Mouse (Mus musculus) urinary bladder, postnatal 36 days (tissue): ENCODE data around the gene Tmsb10.

ENCODE experiments used
- DNase-seq, 2 experiments: peaks; one replicate each; pipeline ENCODE4 v3.0.0; 2022; ENCODE audit warnings: low spot score in 2 of 2, mixed read lengths in 1 of 2

The Tmsb10 gene

DNA sequence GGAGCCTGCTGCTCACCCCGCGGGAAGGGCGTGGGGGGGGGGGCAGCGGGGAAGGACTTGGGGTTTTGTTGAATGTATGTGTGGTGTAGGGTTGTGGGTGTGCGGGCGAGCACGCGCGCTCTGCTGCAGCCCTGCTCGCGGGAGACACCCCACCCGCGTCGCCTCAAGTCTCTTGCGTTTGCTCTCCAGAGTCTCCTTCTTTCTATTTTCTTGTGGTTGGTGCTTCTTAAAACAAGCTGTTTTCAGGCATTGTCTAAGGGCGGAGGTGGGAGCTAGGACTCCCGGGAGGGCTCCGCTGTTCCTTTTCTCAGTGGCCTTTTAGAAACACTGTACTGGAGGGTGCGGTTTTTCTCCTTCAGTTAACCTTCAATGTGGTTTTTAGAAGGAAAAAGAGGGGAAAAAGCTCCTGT lies at the start of gene Tmsb10:
Gene Tmsb10 (minus strand): TSS at position 87 of the 410 bp plus-strand sequence.
- DNase-seq, result no peak

DNA sequence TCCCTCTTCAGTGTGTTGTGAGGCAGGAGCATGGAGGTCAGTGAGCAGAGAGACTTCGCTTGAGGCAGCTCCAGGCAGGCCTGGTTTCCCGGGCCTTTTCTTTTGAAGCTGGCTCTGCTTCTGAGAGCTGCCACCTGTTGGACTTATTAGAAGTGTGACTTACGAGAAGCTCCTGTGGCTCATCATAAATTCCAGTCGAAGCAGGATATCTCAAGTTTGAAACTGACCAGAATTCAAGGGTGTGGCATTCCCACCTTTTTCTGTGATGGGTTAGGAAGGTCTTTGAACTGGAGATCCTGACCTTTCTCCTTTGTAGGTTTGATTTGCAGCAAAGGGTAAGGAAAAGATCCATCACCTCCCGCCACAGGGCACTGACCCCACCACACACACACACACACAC lies 45.1 kb upstream of the Tmsb10 start:
- DNase-seq, result no peak

DNA sequence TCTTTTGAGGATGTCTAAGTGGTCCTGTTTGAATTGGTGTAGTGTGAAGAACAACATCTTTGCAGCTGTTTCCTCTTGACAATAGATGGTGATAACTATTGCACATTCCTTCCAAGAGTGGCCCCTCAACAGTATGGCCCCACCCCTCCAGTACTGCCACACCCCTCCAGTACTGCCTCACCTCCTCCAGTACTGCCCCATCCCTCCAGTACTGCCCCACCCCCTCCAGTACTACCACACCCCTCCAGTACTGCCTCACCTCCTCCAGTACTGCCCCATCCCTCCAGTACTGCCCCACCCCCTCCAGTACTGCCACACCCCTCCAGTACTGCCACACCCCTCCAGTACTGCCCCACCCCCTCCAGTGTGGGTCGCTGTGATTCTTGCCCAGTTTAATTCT lies 43.8 kb upstream of the Tmsb10 start:
- no peak for DNase-seq

DNA sequence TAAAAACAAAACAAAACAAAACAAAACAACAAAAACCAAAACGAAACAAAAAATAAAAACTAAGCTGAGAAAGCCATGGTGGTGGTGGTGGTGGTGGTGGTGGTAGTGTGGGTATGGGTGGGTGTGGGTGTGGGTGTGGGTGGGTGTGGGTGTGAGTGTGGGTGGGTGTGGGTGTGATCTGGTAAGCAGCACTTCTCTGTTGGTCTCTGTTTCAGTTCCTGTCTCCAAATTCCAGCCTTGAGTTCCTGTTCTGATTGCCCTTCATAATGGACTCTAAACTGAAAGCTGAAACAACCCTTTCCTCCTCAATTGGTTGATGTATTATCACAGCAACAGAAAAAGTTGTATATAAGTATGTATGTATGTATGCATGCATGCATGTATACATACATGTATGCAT lies 40.3 kb upstream of the Tmsb10 start:
- DNase-seq, result no peak

DNA sequence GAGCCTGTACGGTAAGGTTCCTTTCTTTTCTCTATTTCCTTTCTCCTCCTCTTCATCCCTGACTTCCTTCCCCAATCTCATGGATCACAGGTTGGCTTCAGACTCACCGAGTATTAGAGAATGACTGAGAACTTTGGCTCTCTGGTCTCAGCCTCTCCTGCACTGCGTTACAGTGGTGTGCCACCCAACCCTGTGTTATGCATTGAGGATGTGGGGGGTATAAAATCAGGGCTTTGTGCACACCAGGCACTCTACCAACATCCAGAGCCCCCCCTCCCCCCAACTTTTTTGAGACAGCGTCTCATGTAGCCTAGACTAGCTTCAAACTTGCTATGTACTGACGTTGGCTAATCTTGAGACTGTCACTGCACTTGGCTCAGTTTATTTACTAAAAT lies 35.1 kb upstream of the Tmsb10 start:
- DNase-seq, result no peak

DNA sequence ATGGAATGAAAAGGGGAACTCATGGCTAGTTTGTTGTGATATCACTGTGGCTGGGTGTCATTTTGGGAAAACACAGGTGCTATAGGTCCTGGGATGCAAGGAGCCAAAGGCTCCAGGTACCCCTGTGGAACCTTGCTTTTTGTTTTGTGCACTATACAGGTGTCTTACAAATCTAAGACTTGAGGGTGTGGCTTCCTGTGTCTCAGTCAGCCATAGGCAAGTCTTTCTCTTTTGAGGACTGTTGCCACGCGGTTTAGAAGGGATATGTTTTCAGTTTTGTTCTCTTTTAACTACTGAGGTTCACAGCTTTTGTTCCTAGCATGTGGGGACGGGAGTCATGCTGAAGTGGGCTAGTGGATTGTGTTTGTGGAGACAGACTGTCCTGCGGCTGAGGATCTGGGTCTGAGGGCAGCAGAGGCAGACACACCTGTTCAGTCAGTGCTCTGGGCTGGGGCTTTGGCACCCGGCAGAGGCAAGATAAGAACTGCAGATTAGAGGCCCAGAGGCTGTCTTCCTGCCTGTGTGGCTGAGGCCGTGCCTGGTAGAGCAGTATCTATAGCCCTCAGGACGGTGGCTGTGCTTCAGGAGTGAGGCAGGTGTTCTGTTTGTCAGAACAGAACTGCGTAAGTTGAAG lies 34.6 kb upstream of the Tmsb10 start:
- DNase-seq, result peak; percentile 41 to 48

DNA sequence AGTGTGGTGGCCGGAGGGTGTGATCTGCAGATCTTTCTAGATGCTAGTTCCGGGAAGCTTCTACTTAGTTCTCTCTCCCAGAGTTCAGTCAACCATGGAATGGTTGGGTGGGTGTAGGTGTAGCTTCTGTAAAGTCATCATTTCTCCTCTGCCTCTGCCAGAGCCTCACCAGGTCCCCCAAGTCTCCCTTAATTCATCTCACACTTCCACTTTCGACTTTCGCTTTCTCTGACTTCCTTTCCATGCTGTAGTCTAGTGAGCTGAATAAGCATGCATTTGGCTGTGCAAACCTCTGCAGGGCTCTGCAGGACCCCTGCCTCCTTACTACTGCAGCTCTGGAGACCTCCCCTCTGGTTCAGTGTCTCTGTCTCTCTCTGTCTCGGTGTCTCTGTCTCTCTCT lies 31.7 kb upstream of the Tmsb10 start:
- no peak for DNase-seq

DNA sequence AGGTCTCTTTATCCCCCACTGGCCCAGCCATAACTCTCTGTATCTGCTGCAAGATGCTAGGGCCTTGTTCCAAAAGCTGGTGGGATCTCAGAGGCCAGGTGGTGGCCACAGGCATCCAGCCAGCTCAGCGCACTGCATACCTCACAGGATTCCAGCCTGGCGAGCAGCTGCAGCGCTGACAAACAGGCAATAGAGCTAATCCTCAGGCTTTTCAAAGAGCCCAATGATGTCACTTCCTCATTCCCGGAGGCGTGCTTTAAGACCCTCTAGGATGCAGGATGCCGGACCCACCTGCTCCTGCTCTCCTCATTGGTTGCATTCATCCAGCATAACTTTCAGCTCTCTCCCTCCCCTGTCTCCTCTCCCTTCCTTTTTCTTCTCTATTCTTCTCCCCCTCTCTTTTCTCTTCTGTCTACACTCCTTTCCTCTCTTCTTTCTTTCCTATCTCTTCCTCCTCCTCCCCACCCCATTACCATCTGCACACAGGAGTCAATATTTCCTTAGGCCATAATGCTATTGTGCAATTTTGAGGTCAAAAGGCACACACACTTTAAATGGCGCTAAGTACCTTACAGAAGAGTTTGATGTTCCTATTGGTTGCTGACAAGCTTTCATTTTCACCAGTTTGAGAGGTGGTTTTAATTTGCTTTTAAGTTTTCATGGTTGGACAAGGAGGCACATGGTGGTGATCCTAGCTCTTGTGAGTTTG lies 30.6 kb upstream of the Tmsb10 start:
- DNase-seq, result no peak

DNA sequence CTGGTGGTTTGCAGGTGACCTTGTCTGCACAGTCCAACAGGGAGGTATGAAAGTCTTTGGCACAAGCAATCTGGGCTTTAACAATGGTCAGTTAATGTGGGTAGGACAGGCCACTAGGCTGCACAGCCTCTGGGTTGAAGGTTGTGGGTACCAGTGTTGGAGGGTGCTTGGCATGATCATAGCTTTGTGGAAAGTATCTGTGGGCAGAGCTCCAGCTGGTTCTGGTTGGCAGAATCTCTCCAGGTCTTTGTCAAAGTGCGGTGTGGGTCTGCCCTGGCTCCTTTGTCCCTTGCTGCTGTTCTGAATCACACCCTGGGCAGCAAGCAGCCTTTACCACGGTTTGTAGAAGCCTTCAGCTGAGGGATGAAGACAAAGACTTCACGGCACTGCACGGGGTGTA lies 24.0 kb upstream of the Tmsb10 start:
- DNase-seq, result no peak

DNA sequence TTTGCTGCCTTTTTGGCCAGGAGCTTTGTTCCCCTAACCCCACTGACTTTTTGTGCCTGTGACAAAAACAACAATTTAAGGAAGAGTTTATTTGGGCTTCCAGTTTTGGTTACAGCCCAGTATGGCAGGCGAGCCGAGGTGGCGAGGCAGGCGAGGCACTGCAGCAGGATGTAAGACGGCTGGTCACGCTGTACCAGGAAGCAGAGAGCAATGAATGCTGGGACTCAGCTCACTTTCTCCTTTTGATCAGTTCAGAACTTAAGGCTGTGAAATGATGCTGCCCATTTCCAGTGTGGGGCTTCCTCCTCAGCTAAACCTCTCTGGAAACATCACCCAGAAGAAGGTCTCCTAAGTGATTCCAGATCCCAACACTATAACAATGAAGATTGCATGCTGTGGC lies 23.3 kb upstream of the Tmsb10 start:
- DNase-seq, result no peak

DNA sequence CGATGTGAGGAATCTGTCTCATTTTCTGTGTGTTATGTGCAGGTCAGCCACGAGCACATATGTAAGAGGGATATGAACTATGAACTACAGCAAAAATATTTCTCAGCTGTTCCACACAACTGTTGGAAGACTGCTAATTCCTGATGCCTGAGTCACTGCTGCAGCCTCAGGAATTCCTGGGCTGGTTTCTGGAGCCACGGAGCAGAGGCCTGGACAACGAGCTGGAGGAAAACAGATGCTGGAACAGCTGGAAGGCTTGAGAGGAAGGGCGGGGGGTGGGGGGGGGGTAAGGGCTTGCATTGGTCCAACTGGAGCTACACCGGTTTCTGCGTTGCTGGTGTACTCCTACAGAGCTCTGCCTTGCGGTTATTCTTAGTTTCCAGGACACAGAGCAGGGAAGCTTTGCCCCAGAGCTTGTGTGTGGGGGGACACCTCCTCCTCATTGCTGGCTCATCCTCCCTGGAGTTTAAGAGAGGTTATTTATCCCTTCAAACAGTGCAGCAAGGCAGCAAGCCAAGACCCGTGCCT lies 22.6 kb upstream of the Tmsb10 start:
- peak; percentile 29 to 43 for DNase-seq

DNA sequence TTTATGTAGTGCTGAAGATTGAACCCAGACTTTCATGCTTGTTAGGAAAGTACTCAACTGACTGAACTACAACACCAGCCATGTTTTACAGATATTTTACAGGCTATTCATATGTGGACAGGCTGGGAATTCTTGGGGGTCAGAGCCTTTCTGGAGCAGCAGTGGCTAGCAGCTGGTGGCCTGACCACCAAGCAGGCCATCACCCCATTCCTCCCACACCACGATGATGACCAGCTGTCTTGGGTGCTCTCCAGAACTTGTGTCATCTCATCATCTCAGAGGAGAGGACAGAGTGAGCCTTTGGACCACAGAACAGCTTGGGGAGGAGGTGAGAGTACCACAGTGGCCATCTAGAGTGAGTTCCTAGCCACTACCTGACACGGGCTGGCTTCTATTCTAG lies 18.3 kb upstream of the Tmsb10 start:
- no peak for DNase-seq

DNA sequence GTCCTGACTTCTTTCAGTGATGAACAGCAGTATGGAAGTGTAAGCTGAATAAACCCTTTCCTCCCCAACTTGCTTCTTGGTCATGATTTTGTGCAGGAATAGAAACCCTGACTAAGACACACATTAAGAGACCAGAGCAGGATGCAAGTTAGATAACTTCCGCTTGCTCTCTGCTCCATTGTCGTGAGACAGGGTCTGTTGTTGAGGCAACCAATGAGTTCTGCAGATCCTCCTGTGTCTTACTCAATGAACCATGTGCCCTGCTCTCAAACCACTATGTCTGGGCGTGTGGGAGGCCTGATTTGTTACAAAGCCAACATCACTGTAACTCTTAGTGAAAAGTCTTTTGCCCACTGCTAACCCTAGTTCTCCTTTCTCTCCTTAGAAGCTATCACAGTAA lies 12.5 kb upstream of the Tmsb10 start:
- no peak for DNase-seq

DNA sequence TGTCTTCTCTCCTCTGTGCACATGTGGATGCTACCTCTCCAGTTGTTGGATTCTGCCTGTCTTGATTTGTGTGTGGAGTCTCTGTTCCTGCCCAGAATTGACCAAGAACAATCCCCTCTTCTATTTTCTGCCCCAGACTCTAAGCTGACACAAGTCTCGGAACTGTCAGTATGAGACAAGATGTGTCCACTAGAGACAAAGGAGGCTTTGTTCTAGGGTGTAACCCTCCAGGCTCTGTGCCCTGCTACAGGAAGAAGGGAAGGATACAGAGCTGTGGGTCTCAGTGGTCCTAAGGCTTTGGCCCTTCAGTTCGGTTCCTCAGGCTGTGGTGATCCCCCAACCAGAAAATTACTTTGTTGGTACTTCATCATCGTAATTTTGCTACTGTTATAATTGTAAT lies 11.2 kb upstream of the Tmsb10 start:
- DNase-seq, result no peak

DNA sequence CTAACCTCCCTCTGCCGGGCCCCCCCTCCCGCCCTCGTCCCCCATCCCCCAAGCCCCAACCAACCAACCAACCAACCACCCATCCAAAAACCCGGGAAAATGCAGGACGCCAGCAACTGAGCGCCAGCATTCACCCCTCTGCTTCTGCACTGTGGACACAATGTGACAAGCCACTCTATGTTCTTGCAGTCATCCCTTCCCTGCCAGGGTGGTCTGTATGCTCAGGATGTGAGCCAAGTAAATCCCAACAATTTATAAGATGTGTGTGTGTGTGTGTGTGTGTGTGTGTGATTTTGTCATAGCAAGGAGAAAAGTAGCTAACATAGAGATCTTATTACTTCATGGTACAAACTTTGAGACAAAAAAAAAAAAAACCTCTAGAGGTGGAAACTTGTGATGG lies 6.7 kb upstream of the Tmsb10 start:
- DNase-seq, result no peak

DNA sequence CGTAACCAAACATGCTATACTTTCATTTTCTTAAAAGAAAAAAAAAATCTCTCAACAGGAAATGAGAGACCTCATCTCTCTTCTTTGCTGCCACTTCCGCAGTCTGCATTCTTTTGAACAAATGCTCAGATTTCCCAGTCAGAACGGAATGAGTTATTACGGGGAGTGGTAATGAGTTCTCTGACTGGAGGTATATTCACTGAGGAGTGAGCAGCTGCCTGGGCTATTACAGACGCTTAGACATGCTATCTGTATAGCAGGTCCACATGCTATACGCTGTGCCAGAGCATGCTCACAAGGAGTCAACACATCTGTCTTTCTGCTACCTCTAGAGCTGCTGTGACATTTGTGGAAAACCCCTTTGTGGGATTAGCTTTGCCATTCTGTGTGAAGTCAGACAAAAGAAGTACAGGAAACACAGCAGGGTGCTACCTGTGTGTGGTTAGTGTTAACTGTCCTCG lies 3.8 kb upstream of the Tmsb10 start:
- no peak for DNase-seq

DNA sequence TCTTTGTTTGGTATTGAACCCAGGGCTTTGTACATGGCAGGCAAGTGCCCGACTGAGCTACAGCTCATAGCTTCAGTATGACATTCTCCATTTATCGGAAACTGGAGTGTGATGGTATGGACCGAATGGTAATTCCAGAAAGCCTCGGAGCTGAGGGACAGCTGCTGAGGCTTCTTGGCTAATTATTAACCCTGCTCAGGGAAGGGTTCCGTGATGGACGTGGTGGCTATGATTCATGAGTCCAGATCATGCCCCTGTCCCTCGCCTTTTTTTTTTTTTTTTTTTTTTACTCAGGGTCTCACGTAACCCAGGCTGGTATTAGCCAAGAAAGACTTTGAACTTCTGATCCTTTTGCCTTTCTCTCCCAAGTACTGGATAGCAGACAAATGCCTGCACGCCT lies 3.1 kb upstream of the Tmsb10 start:
- no peak for DNase-seq

DNA sequence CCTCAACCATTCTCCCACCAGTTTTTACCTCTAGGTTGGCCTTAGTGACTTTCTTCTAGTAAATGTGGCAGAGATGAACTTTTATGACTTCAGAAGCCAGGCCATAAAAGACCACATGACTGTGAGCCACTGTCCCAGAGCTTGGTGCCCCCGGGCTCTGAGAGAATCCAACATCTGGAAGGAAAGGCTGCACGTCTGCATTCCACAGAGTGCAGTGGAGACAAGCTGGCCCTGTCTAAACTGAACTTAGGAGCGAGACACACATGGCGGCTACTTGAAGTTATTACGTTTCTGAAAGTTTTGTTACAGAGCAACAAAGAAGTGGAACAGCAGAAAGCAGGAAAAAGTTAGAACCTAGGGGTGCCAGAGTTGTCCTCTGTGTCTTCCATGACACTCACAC lies 2.1 kb upstream of the Tmsb10 start:
- no peak for DNase-seq

DNA sequence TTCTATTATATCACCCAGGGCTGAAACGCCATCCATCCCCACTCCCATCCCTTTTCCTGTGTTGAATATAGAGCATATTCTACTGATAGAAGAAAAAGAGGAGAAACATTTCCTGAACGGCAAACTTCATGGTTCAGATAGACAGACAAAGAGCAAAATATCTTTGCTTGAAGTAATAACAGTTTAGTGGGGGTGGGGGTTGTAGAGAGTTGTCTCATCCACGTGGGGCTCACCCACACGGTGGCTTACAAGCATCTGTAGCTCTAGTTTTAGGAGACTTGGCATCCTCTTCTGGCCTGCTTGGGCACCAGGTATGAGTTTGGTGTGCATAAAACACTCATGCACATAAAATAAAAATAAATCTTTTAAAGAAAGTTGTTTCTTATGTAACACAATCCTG lies 627 bp upstream of the Tmsb10 start:
- DNase-seq, result no peak

DNA sequence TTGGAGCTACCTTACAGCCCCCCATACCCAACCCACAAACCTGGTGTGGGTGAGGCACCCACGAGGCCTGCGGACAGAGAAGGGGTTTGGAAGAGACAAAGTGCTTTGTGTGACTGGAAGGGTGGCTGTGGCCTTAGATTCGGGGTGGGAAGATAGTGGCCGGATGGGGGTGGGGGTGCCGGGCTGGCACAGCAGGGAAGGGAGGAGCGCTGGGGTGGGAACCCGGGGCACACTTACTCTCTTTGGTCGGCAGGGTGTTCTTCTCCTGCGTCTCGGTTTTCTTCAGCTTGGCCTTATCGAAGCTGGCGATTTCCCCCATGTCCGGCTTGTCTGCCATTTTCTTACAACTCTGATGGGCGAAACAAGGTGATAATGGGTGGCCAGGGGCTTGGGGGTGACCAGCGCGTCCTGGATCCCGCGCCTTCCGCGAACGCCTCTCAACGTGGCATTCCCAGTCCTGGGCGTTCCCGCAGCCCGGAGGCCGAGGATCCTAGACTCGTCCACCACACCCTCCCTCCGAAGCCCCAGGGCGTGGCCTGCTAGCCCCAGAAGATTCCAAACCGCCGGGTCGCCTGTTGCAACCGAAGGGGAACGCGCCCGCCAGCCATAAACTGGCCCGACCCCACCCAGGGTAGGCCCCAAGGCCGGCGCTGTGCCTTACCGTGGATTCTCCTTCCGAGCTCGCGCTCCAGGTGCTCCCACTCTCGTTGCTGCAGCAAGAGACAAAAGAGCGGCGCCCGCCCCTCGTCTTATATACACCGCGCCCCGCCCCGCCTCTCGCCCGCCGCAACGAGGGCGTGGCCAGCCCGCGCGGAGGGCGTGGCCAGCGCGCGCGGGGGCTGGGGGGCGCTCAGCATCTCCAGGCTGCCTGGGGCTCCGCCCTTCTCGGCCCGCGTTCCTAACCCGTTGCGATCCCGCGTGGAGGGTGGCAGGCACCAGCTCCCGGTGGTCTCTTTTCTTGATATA lies 589 bp downstream of the Tmsb10 start:
- DNase-seq, result peak; percentile 85 to 86

DNA sequence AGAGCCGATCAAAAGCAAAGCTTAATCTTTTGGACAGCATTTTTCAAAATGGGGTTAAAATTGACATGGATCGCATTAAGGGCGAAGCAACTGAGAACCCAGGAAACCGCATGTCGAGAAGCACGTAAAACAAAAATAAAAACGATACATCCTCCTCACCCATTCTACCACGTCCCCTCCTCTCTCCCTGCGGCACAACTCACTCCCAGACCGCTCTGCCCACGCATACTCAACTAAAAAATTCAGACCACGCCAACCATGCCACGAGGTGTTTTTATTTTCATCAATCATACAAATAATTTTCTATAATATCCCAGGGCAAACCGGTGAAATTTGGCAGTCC lies 1.5 kb downstream of the Tmsb10 start:
- no peak for DNase-seq
